Mouse (Mus musculus) testis, postnatal 14 days (tissue): ENCODE data around the gene Gm7876.
"Not testable (repeated sequence)": the region's sequence is repeated elsewhere in the genome, so short reads cannot be mapped to it uniquely, and the experiment has no call there.

Experiments used
- DNase-seq: peaks from one replicate; pipeline ENCODE4 v3.0.0; 2021; ENCODE audit warnings: low spot score

The Gm7876 gene

DNA sequence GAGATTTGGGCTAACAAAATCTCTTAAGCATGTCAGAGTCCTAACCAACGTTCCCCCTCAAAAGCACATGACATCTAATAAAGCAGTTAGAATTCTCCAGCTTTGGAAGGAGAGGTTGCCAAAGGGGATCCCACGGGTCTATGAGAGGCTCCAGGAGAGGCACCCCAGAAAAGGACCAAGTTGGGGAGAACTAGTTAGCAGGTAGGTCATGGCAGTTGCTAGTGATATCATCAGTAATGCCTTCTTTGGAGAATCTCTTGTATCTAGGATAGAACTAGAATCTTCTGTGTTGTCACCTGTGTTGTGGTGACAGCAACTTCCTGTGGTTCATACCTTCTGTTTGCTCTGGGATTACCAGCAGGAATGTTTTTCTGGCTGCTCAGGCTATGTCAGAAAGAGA lies at the start of gene Gm7876:
Gene Gm7876, plus strand, starts transcription at position 301 of the 400 bp plus-strand sequence.
- DNase-seq: not testable (repeated sequence)

DNA sequence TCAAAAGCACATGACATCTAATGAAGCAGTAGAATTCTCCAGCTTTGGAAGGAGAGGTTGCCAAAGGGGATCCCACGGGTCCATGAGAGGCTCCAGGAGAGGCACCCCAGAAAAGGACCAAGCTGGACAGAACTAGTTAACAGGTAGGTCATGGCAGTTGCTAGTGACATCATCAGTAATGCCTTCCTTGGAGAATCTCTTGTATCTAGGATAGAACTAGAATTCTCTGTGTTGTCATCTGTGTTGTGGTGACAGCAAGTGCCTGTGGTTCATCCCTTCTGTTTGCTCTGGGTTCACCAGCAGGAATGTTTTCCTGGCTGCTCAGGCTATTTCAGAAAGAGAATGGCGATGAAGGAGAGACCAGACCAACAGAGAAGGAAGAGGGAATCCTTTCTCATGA lies 45.1 kb upstream of the Gm7876 start, which contains the start of gene Gm3239:
Gene Gm3239, plus strand, starts transcription at position 301 of the 400 bp plus-strand sequence.
- DNase-seq: not testable (repeated sequence)

- not testable (repeated sequence) for DNase-seq
These were observed 17.2 kb downstream of the Gm7876 start, which contains the start of gene Gm3252 for GRCm38 (mm10) chr14:4726038-4726880. Gm3252 (plus strand) TSS chr14:4726775.
